Mouse (Mus musculus) liver, embryonic 12.5 days (tissue): ENCODE data around the gene Spen. TPM values are rescaled to one million over a fixed set of nuclear protein-coding genes. Genes with fewer than 3 reads are reported as not detected.

Experiments
- ATAC-seq: fragments of 200-750 bp; cut with Nextera tagmentation; 2 replicates; pipeline ENCODE4 v1.8.0; 2017; ENCODE audit warnings: moderate number of reproducible peaks, mild to moderate bottlenecking, moderate library complexity
- H3K27ac ChIP-seq: fragments of 300-500 bp; sonication (generic); 2 replicates; pipeline ENCODE4 v1.5.1; 2016; ENCODE audit warnings: mild to moderate bottlenecking
- H3K27me3 ChIP-seq: fragments of 300-500 bp; sonication (generic); replicated peaks from 2 replicates; pipeline ENCODE4 v1.6.1; 2016; ENCODE audit warnings: mild to moderate bottlenecking, moderate library complexity
- H3K36me3 ChIP-seq: fragments of 300-500 bp; sonication (generic); 2 replicates; pipeline ENCODE4 v1.6.1; 2016; ENCODE audit warnings: mild to moderate bottlenecking, moderate library complexity
- H3K4me1 ChIP-seq: fragments of 300-500 bp; sonication (generic); 2 replicates; pipeline ENCODE4 v1.6.1; 2016
- H3K4me2 ChIP-seq: fragments of 300-500 bp; sonication (generic); 2 replicates; pipeline ENCODE4 v1.6.1; 2016; ENCODE audit warnings: mild to moderate bottlenecking, moderate library complexity
- H3K4me3 ChIP-seq: fragments of 300-500 bp; sonication (generic); 2 replicates; pipeline ENCODE4 v1.5.1; 2016; ENCODE audit warnings: mild to moderate bottlenecking, moderate library complexity
- H3K9ac ChIP-seq: fragments of 300-500 bp; sonication (generic); 2 replicates; pipeline ENCODE4 v1.6.1; 2016; ENCODE audit warnings: mild to moderate bottlenecking, moderate library complexity
- H3K9me3 ChIP-seq: fragments of 300-500 bp; sonication (generic); replicated peaks from 2 replicates; pipeline ENCODE4 v1.6.1; 2016; ENCODE audit warnings: mild to moderate bottlenecking, moderate library complexity
- WGBS: fragments of 180-500 bp; shearing (Covaris S2); methylation state at CpG from one replicate; pipeline ENCODE4 v1.1.7; 2016; ENCODE audit not compliant: insufficient replicate concordance; 5-methylcytosine and 5-hydroxymethylcytosine counted together
- polyA plus RNA-seq: library from polyadenylated mRNA; unstranded; fragments of >200 nt; fragmentation: Nextera tagmentation; extraction: Ambion mirVana; gene quantifications from 2 replicates; pipeline ENCODE4 v1.2.1, GENCODE M21; 2016

The Spen gene
- polyA plus RNA-seq, 1 experiment from 2014 or later, result 9.1 TPM

DNA sequence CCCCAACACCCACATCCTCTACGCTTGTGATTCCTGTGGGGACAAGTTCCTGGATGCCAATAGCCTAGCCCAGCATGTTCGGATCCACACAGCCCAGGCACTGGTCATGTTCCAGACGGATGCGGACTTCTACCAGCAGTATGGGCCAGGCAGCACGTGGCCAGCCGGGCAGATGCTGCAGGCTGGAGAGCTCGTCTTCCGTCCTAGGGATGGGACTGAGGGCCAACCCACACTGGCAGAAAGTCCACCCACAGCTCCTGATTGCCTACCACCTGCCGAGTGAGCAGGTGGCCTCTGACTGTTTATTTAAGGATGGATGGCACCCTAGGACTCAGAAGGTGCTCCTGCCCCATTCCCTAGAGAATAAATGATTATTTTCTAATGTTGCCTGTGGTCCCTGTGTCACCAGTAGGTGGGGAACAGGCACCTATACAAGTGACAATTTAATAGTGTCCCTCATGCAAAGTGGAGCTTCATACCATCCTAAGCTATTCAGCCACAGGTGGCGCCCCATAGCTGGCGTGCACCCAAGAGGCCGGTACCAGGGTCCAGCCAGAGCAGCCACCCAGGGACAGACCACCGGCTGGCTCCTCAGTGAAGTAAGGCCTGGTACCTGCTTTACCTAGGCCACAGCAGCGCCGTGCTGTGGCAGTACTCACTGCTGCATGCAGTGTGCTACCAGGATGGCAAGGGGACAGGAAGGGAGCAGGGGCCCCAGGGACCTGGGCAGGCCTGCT is 71.4 kb downstream of the Spen start:
- 82% methylated on average over 15 of the region's 15 CpGs for WGBS
- no peak for ATAC-seq

GRCm38 (mm10) chr4:141466289-141466795 is 72.1 kb downstream of the Spen start:
- WGBS, result 86% methylated on average over 16 of the region's 16 CpGs
- Histone ChIP-seq H3K36me3 (peaks cover 97% of the 10 kb centered on the region), H3K27ac (no peak overlapping the region; the same call in 1 of the 2 replicates), H3K4me2 (no peak overlapping the region), H3K27me3 (no peaks in the 10 kb centered on the region), H3K4me3 (no peak overlapping the region), H3K4me1 (no peaks in the 10 kb centered on the region), H3K9ac (no peak overlapping the region), H3K9me3 (0 out of 2 replicates have a peak, but pooled peaks cover under 1% of the 10 kb centered on the region)
- ATAC-seq, result no peak

More for the DNA sequence above, 71.4 kb downstream of the Spen start:
- no peak overlapping the region for H3K4me2 ChIP-seq
- H3K36me3 ChIP-seq, result peaks cover 99% of the 10 kb centered on the region
- H3K27ac ChIP-seq, result no peak overlapping the region
- no peaks in the 10 kb centered on the region for H3K27me3 ChIP-seq
- H3K9ac ChIP-seq, result no peak overlapping the region
- 0 out of 2 replicates have a peak, but pooled peaks cover 6% of the 10 kb centered on the region for H3K9me3 ChIP-seq
- H3K4me3 ChIP-seq, result no peak overlapping the region
- H3K4me1 ChIP-seq, result no peaks in the 10 kb centered on the region

DNA sequence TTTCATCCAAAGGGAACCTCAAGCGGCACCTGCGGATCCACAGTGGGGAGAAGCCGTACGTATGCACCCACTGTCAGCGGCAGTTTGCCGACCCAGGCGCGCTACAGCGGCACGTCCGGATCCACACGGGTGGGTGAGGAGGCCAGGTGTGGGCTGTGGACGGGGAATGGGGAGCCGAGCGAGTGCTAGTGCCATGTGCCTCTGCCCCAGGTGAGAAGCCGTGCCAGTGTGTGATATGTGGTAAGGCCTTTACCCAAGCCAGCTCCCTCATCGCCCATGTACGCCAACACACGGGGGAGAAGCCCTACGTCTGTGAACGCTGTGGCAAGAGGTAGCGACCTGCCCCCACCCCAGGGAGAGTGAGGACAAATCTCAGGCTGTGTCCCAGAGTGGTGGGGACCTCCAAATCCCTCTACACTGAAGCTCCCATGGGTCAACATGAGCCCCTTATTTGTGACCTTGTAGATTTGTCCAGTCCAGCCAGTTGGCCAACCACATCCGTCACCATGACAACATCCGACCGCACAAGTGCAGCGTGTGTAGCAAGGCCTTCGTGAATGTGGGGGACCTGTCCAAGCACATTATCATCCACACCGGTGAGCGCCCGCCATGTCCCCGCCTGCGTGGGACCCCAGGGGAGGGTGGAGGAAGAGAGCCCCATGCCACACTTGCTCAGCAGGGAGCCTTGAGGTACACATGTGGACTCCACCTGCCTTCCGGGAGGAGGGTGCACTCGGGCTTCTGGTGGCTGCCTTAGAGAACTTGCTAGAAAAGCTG is 72.7 kb downstream of the Spen start:
- Histone ChIP-seq H3K27me3 (no peaks in the 10 kb centered on the region), H3K4me3 (no peak overlapping the region), H3K4me1 (peaks cover 4% of the 10 kb centered on the region; the same call in 1 of the 2 replicates), H3K9ac (no peak overlapping the region), H3K27ac (no peak overlapping the region; the same call in 1 of the 2 replicates), H3K9me3 (no peaks in the 10 kb centered on the region), H3K36me3 (peaks cover 91% of the 10 kb centered on the region), H3K4me2 (no peak overlapping the region)
- no peak for ATAC-seq
- 92% methylated on average over 34 of the region's 34 CpGs for WGBS

DNA sequence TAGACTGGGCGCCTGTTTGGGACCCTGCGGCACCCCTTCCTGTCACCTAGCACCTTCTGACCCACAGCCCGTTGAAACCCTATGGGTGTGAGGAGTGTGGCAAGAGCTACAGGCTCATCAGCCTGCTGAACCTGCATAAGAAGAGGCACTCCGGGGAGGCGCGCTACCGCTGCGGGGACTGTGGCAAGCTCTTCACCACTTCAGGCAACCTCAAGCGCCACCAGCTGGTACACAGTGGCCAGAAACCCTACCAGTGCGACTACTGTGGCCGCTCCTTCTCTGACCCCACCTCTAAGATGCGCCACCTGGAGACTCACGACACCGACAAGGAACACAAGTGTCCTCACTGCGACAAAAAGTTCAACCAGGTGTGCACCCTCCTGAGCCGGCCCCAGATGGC is 73.7 kb downstream of the Spen start:
- Histone ChIP-seq H3K36me3 (peaks cover 82% of the 10 kb centered on the region), H3K4me2 (no peak overlapping the region), H3K4me1 (peaks cover 6% of the 10 kb centered on the region; the same call in 1 of the 2 replicates), H3K9ac (no peak overlapping the region), H3K9me3 (no peaks in the 10 kb centered on the region), H3K4me3 (no peak overlapping the region), H3K27me3 (no peaks in the 10 kb centered on the region), H3K27ac (no peak overlapping the region)
- ATAC-seq, result no peak
- WGBS, result 81% methylated on average over 16 of the region's 16 CpGs

GRCm38 (mm10) chr4:141463472-141463871 is 74.9 kb downstream of the Spen start:
- Histone ChIP-seq H3K4me3 (no peak overlapping the region), H3K27me3 (no peaks in the 10 kb centered on the region), H3K4me1 (peaks cover 10% of the 10 kb centered on the region; the same call in 1 of the 2 replicates), H3K36me3 (peaks cover 77% of the 10 kb centered on the region), H3K4me2 (no peak overlapping the region), H3K9me3 (no peaks in the 10 kb centered on the region), H3K9ac (no peak overlapping the region), H3K27ac (no peak overlapping the region)
- 75% methylated on average over 14 of the region's 14 CpGs for whole genome bisulfite sequencing
- ATAC-seq, result no peak

DNA sequence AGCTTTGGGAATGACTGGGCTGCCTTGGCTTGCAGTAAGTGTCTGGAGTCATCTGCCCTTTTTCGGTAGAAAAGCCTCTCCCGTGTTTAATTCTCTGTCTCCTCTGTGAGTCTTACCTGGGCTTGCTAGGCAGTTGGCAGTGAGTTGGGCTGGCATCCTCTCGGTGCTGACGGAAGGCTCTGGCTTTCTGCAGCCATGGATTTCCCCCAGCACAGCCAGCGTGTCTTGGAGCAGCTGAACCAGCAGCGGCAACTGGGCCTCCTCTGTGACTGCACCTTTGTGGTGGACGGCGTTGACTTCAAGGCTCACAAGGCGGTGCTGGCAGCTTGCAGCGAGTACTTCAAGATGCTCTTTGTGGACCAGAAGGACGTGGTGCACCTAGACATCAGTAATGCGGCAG is 76.8 kb downstream of the Spen start:
- no peaks in the 10 kb centered on the region for H3K9me3 ChIP-seq
- H3K4me2 ChIP-seq, result no peak overlapping the region
- H3K27ac ChIP-seq, result no peak overlapping the region
- no peak overlapping the region for H3K4me3 ChIP-seq
- H3K9ac ChIP-seq, result no peak overlapping the region
- H3K4me1 ChIP-seq, result peaks cover 18% of the 10 kb centered on the region; the same call in 1 of the 2 replicates
- H3K36me3 ChIP-seq, result peaks cover 59% of the 10 kb centered on the region
- no peak for ATAC-seq
- 84% methylated on average over 12 of the region's 12 CpGs for WGBS
- no peaks in the 10 kb centered on the region for H3K27me3 ChIP-seq

GRCm38 (mm10) chr4:141461088-141461487 is 77.3 kb downstream of the Spen start:
- H3K9ac ChIP-seq, result no peak overlapping the region
- 76% methylated on average over 12 of the region's 12 CpGs for WGBS

GRCm38 (mm10) chr4:141460481-141460880 is 77.9 kb downstream of the Spen start:
- WGBS, result 60% methylated on average over 4 of the region's 4 CpGs
- H3K27me3 ChIP-seq, result no peaks in the 10 kb centered on the region
- no peak overlapping the region for H3K4me2 ChIP-seq
- H3K9ac ChIP-seq, result no peak overlapping the region
- peaks cover 48% of the 10 kb centered on the region for H3K36me3 ChIP-seq
- no peaks in the 10 kb centered on the region for H3K9me3 ChIP-seq
- peaks cover 20% of the 10 kb centered on the region; the same call in 1 of the 2 replicates for H3K4me1 ChIP-seq
- no peak for ATAC-seq
- H3K27ac ChIP-seq, result no peak overlapping the region
- H3K4me3 ChIP-seq, result no peak overlapping the region

More at GRCm38 (mm10) chr4:141461088-141461487, 77.3 kb downstream of the Spen start:
- ATAC-seq, result no peak
- H3K36me3 ChIP-seq, result peaks cover 54% of the 10 kb centered on the region
- H3K4me1 ChIP-seq, result peaks cover 18% of the 10 kb centered on the region; the same call in 1 of the 2 replicates
- H3K9me3 ChIP-seq, result no peaks in the 10 kb centered on the region
- H3K4me3 ChIP-seq, result no peak overlapping the region
- no peaks in the 10 kb centered on the region for H3K27me3 ChIP-seq
- no peak overlapping the region for H3K27ac ChIP-seq
- H3K4me2 ChIP-seq, result no peak overlapping the region

GRCm38 (mm10) chr4:141459766-141460165 is 78.6 kb downstream of the Spen start:
- H3K27ac ChIP-seq, result no peak overlapping the region
- no peak overlapping the region for H3K4me3 ChIP-seq
- peaks cover 41% of the 10 kb centered on the region for H3K36me3 ChIP-seq
- H3K9ac ChIP-seq, result no peak overlapping the region
- ATAC-seq, result no peak
- no peaks in the 10 kb centered on the region for H3K27me3 ChIP-seq
- WGBS, result 83% methylated on average over 9 of the region's 9 CpGs
- H3K4me1 ChIP-seq, result peaks cover 27% of the 10 kb centered on the region
- H3K9me3 ChIP-seq, result no peaks in the 10 kb centered on the region
- no peak overlapping the region for H3K4me2 ChIP-seq

GRCm38 (mm10) chr4:141458888-141459287 is 79.5 kb downstream of the Spen start:
- H3K27ac ChIP-seq, result no peak overlapping the region
- peaks cover 29% of the 10 kb centered on the region for H3K4me1 ChIP-seq
- H3K9ac ChIP-seq, result no peak overlapping the region
- H3K27me3 ChIP-seq, result no peaks in the 10 kb centered on the region
- H3K4me2 ChIP-seq, result no peak overlapping the region
- no peak for ATAC-seq
- WGBS, result 77% methylated on average over 3 of the region's 3 CpGs
- H3K9me3 ChIP-seq, result no peaks in the 10 kb centered on the region
- H3K4me3 ChIP-seq, result no peak overlapping the region
- H3K36me3 ChIP-seq, result peaks cover 32% of the 10 kb centered on the region

GRCm38 (mm10) chr4:141458236-141458635 is 80.2 kb downstream of the Spen start:
- Histone ChIP-seq H3K27me3 (no peaks in the 10 kb centered on the region), H3K36me3 (peaks cover 32% of the 10 kb centered on the region), H3K9ac (no peak overlapping the region), H3K9me3 (no peaks in the 10 kb centered on the region), H3K27ac (no peak overlapping the region), H3K4me3 (no peak overlapping the region), H3K4me1 (peaks cover 29% of the 10 kb centered on the region), H3K4me2 (no peak overlapping the region)
- ATAC-seq, result no peak
- WGBS, result 47% methylated on average over 7 of the region's 7 CpGs
